Mouse (Mus musculus) gastrocnemius, adult 8-10 months (tissue): ENCODE measurements around the gene Cisd3. TPM values are rescaled to one million over a fixed set of nuclear protein-coding genes. Genes with fewer than 3 reads are reported as not detected.
"Not testable (repeated sequence)": the region's sequence is repeated elsewhere in the genome, so short reads cannot be mapped to it uniquely, and the experiment has no call there.

Experiments
- DNase-seq, 2 experiments: peaks; one replicate each; pipeline ENCODE4 v3.0.0; 2022; ENCODE audit warnings: low spot score in 2 of 2
- total RNA-seq, 4 experiments: library from RNA; stranded (reverse); gene quantifications; 2 replicates each; pipeline ENCODE4 v1.2.4; 2022

Gene Cisd3
- total RNA-seq, 4 experiments from 2014 or later, result 102 to 119 (median 105) TPM

- DNase-seq, result not testable (repeated sequence)
Measured at GRCm38 (mm10) chr11:97710067-97710466, 24.4 kb downstream of the Cisd3 start.

- no peak for DNase-seq
Measured at GRCm38 (mm10) chr11:97711200-97711900, 25.7 kb downstream of the Cisd3 start.

- DNase-seq, result peak; percentile 53
Measured at GRCm38 (mm10) chr11:97712286-97712685, 26.7 kb downstream of the Cisd3 start.

- peak; percentile 63 to 74 for DNase-seq
Measured at GRCm38 (mm10) chr11:97713896-97714295, 28.3 kb downstream of the Cisd3 start.

GRCm38 (mm10) chr11:97714356-97714755, 28.7 kb downstream of the Cisd3 start:
- no peak for DNase-seq

DNA sequence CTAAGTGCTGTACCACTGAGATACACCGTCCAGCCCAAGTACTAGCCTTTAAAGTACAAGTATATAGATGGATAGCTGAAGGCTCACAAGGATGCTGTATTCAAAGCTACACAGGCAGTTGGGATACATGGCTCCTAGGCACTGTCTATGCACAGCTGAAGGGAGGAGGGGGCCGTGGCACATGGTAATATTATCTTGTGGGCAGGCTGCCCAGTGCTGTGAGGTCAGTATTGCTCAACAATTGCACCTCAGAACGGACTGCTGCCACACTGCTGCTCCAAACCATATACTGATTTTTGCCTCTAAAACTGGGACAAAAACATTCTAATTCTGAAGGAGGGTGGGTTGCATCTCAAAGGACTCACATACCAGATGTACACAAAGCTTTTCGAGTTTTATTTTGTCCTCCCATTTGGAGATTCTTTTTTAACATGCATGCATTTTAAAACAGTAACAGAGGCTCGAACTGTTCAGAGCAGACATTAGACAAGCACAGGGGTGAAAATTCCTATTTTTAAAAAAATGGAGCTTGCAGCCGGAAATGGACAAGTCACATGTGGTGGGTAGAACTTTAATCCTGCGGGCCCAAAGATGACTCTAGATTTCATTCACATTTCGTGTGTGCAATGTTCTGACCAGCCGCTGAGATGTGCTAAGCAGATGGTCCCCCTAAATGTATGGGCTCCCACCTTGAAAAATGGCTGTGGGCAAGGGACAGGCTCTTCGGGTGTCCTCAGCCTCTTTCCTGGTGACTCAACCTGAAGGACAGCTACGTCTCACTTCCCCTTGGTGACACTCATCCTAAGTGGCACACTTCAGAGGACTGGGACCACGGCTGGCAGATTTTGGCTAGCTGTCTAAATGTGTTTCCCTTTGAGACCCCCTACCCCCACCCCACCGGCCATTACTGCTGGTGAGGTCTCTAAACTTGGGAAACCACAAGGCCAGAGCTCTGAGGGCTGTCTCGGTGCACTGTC, 29.4 kb downstream of the Cisd3 start:
- peak in 1 of 2 experiments; percentile 59 for DNase-seq

DNA sequence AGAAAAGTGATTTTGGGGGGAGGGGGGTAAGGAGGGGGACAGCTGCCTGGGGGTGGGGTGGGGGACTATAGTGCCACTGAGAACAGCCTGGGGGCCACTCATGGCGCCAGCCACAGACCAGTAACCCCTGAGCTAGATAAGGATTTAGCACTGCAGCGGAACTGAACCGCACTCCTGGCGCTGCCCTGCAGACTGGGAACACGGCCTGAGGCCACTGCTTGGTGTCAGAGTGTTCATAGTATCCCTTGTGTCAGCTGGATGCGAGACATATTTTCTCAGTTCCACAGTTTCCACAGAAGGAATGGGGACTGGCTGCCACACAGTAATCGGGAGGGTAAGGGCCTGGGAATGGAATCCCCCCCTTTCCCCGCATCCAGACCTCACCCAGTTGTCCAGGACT, 30.4 kb downstream of the Cisd3 start:
- peak in 1 of 2 experiments; percentile 42 for DNase-seq

GRCm38 (mm10) chr11:97717369-97718280, 32.0 kb downstream of the Cisd3 start:
- peak in 1 of 2 experiments; percentile 17 for DNase-seq

- DNase-seq, result no peak
Measured at GRCm38 (mm10) chr11:97718281-97718860, 32.7 kb downstream of the Cisd3 start.

GRCm38 (mm10) chr11:97719041-97719440, 33.4 kb downstream of the Cisd3 start:
- no peak for DNase-seq

- DNase-seq, result no peak
Measured at GRCm38 (mm10) chr11:97721338-97721737, 35.7 kb downstream of the Cisd3 start.

- DNase-seq, result no peak
Measured at GRCm38 (mm10) chr11:97723709-97724108, 38.1 kb downstream of the Cisd3 start.

DNA sequence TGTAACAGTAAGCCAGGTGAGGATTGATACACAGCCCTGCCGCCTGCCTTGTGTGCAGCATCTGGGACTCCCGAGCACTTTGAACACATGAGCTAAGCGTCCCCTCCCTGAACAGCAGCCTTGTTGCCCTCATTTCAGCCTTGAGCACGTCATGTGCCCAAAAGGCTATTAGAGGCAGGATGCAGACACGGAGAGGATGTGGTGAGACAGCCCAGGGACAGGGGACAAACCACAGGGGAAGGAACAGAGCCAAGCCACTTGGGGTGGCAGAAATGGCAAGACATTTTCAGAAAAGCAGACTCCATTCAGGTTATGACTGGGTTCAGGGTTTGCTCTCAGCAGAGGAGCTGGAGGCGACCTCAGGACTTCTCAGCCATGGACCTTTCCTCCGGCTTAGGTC, 42.7 kb downstream of the Cisd3 start:
- no peak for DNase-seq

GRCm38 (mm10) chr11:97728730-97729129, 43.1 kb downstream of the Cisd3 start:
- DNase-seq, result peak in 1 of 2 experiments; percentile 13

GRCm38 (mm10) chr11:97733689-97734088, 48.1 kb downstream of the Cisd3 start:
- DNase-seq, result no peak

DNA sequence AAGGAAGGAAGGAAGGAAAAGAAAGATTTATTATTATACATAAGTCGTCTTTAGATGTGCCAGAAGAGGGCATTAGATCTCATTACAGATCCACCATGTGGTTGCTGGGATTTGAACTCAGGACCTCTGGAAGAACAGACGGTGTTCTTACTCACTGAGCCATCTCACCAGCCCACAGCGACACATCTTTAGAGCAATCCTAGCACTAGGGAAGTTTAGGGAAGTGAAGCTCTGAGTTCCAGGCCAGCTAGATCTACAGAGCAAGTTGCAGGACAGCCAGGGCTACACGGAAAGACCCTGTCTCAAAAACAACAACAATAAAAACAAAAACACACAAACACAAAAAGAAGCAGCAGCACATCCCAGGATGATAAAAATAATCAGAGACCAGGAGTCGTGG, 49.2 kb downstream of the Cisd3 start:
- not testable (repeated sequence) for DNase-seq

DNA sequence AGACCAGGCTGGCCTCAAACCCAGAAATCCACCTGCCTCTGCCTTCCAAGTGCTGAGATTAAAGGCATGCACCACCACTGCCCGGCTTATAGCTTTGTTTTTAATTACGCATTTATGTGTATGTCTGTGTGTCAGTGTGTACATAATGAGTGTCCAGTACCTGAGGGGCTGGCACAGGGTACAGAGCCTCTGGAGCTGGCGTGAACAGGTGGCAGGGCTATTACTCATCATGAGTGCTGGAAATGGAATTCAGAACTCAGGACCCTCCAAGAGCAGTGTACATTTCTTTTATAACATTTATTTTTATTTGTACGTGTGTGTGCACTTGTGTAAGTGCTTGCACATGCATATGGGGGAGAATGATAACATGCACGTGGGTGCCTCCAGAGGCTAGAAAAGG, 51.0 kb downstream of the Cisd3 start:
- DNase-seq, result no peak

GRCm38 (mm10) chr11:97737600-97737999, 52.0 kb downstream of the Cisd3 start:
- DNase-seq, result no peak
